Mouse (Mus musculus) liver, embryonic 14.5 days (tissue): ENCODE data around the gene Smtnl2. TPM values are rescaled to one million over a fixed set of nuclear protein-coding genes. Genes with fewer than 3 reads are reported as not detected.
"Not testable (repeated sequence)": the region's sequence is repeated elsewhere in the genome, so short reads cannot be mapped to it uniquely, and the experiment has no call there.

Source experiments
- ATAC-seq: fragments of 200-750 bp; cut with Nextera tagmentation; 2 replicates; pipeline ENCODE4 v1.8.0; 2017; ENCODE audit warnings: moderate number of reproducible peaks, mild to moderate bottlenecking, moderate library complexity; ENCODE audit not compliant: insufficient read depth
- DNase-seq, 3 experiments: peaks; one replicate each; pipeline ENCODE4 v3.0.0-alpha.2; 2012 to 2013; ENCODE audit warnings: low read depth in 3 of 3, low spot score in 3 of 3
- H3K27ac ChIP-seq: fragments of 300-500 bp; sonication (generic); 2 replicates; pipeline ENCODE4 v1.5.1; 2014; ENCODE audit warnings: moderate library complexity, mild to moderate bottlenecking, control low read depth, inconsistent platforms
- H3K27me3 ChIP-seq: fragments of 300-500 bp; sonication (generic); 2 replicates; pipeline ENCODE4 v1.6.1; 2014; ENCODE audit warnings: mild to moderate bottlenecking, low read length, moderate library complexity; ENCODE audit not compliant: control insufficient read depth, insufficient read depth
- H3K36me3 ChIP-seq: fragments of 300-500 bp; sonication (generic); replicated peaks from 2 replicates; pipeline ENCODE4 v1.6.1; 2014; ENCODE audit warnings: low read depth; ENCODE audit not compliant: control insufficient read depth, insufficient read depth
- H3K4me1 ChIP-seq, 2 experiments: fragments of 200-500 bp in 1 of 2; fragments of 300-500 bp in 1 of 2; sonication (generic) in 1 of 2; replicated peaks; 2 replicates each; pipeline ENCODE4 v1.6.1; 2012 to 2014; ENCODE audit warnings: antibody characterized with exemption in 1 of 2, inconsistent platforms in 1 of 2, low read length in 1 of 2; ENCODE audit not compliant: control insufficient read depth in 2 of 2, insufficient read depth in 2 of 2
- H3K4me2 ChIP-seq: fragments of 300-500 bp; sonication (generic); 2 replicates; pipeline ENCODE4 v1.6.1; 2014; ENCODE audit warnings: low read depth, mild to moderate bottlenecking, control low read depth, moderate library complexity
- H3K4me3 ChIP-seq, 2 experiments: fragments of 200-500 bp in 1 of 2; fragments of 300-500 bp in 1 of 2; sonication (generic) in 1 of 2; 2 replicates each; pipeline ENCODE4 v1.5.1; 2012 to 2014; ENCODE audit warnings: low read depth in 2 of 2, low read length in 2 of 2, mild to moderate bottlenecking in 2 of 2, control low read depth in 1 of 2, inconsistent platforms in 1 of 2, moderate library complexity in 1 of 2; ENCODE audit not compliant: insufficient read depth in 1 of 2
- H3K9ac ChIP-seq: fragments of 300-500 bp; sonication (generic); replicated peaks from 2 replicates; pipeline ENCODE4 v1.6.1; 2014; ENCODE audit warnings: mild to moderate bottlenecking, control low read depth, moderate library complexity
- H3K9me3 ChIP-seq: fragments of 300-500 bp; sonication (generic); 2 replicates; pipeline ENCODE4 v1.6.1; 2016; ENCODE audit warnings: low read length, mixed read lengths; ENCODE audit not compliant: control insufficient read depth
- CTCF ChIP-seq: IDR thresholded peaks from 2 replicates; pipeline ENCODE4 v1.5.1; 2016; ENCODE audit warnings: antibody characterized with exemption, low read depth, control low read depth
- EP300 ChIP-seq: IDR thresholded peaks from 2 replicates; pipeline ENCODE4 v1.6.1; 2016; ENCODE audit warnings: antibody characterized with exemption, low read depth
- WGBS: fragments of 180-500 bp; shearing (Covaris S2); extraction: QIAGEN DNeasy Blood & Tissue Kit; methylation state at CpG from one replicate; pipeline ENCODE4 v1.1.7; 2014; ENCODE audit not compliant: insufficient replicate concordance; 5-methylcytosine and 5-hydroxymethylcytosine counted together
- polyA plus RNA-seq, 2 experiments: library from polyadenylated mRNA; depleted of rRNA in 1 of 2; stranded (reverse) in 1 of 2; unstranded in 1 of 2; fragments of >200 nt; fragmentation: Nextera tagmentation in 1 of 2; extraction: Ambion mirVana in 1 of 2; gene quantifications; 2 replicates each; pipeline versions ENCODE4 v1.2.1 to v1.2.3; 2012 to 2014

The Smtnl2 gene
- polyA plus RNA-seq, 2 experiments, result 0.86 to 1.3 TPM

DNA sequence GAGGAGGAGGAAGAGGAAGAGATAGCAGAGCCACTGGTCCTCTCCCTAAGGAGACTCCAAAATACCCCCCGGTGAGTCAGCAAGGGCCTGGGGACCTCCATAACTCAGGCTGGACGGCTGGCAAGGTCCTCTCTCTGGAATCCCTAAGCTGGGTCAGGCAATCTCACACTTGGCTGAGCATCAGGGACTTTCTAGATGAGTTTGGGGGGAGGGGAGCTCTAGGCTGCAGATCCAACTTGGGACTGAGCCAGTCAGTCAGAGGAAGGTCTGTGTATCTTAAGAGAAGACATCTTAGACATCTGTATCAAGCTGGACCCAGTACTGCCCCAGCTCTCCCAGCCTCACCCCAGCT is 24.2 kb upstream of the Smtnl2 start:
- TF ChIP-seq CTCF, result no peak
- no peak for TF ChIP-seq EP300
- Histone ChIP-seq H3K4me3 (no peak overlapping the region), H3K27me3 (no peaks in the 10 kb centered on the region), H3K4me1 (no peaks in the 10 kb centered on the region), H3K27ac (no peak overlapping the region), H3K9ac (no peak overlapping the region), H3K36me3 (no peaks in the 10 kb centered on the region), H3K9me3 (no peaks in the 10 kb centered on the region), H3K4me2 (no peak overlapping the region)
- ATAC-seq (no peak), DNase-seq (no peak)
- 40% methylated on average over 2 of the region's 2 CpGs for WGBS

GRCm38 (mm10) chr11:72434963-72435693 is 23.6 kb upstream of the Smtnl2 start, which contains the start of gene Ggt6:
Gene Ggt6 (plus strand): TSS chr11:72435526.
- no peak within 1 kb of the TSS for H3K9ac ChIP-seq
- no peaks in the 10 kb centered on the region for H3K4me1 ChIP-seq
- no peak within 1 kb of the TSS for H3K4me3 ChIP-seq
- no peaks in the 10 kb centered on the region for H3K9me3 ChIP-seq
- H3K36me3 ChIP-seq, result no peaks in the 10 kb centered on the region
- no peak within 1 kb of the TSS for H3K4me2 ChIP-seq
- ATAC-seq (no peak), DNase-seq (no peak)
- H3K27ac ChIP-seq, result no peak within 1 kb of the TSS
- TF ChIP-seq CTCF, result 0 out of 2 replicates have a peak, but pooled peaks have one; percentile 6
- no peak for TF ChIP-seq EP300
- WGBS, result 52% methylated on average over 11 of the region's 11 CpGs
- H3K27me3 ChIP-seq, result no peaks in the 10 kb centered on the region

DNA sequence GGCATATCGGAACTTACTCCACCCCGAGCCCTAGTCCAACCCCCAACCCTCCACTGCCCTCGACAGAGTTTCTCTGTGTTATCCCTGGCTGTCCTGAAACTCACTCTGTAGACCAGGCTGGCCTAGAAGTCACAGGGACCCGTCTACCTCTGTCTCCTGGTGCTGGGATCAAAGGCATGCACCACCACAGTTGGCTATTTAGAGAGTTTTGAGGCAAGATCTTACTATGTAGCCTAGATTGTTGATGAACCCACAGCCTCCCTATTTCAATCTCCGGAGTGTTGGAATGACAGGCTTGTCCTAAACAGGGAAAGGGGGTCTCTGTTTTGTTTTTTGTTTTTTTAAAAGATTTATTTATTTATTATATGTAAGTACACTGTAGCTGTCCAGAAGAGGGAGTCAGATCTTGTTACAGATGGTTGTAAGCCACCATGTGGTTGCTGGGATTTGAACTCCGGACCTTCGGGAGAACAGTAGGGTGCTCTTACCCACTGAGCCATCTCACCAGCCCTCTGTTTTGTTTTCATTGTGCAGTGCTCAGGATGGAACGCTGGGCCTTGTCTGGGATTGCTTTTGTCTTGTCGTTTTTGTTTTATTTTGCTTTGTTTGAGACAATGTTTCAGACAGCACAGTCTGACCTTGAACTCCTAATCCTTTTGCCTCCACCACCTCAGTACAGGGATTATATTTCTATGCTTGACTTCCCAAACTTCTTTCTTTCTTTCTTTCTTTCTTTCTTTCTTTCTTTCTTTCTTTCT is 19.0 kb upstream of the Smtnl2 start:
- not testable (repeated sequence) for H3K27ac ChIP-seq, ATAC-seq, H3K9ac ChIP-seq, H3K36me3 ChIP-seq, H3K9me3 ChIP-seq, DNase-seq, H3K4me2 ChIP-seq, H3K4me3 ChIP-seq, H3K27me3 ChIP-seq, H3K4me1 ChIP-seq
- 56% methylated on average over 9 of the region's 9 CpGs for WGBS

DNA sequence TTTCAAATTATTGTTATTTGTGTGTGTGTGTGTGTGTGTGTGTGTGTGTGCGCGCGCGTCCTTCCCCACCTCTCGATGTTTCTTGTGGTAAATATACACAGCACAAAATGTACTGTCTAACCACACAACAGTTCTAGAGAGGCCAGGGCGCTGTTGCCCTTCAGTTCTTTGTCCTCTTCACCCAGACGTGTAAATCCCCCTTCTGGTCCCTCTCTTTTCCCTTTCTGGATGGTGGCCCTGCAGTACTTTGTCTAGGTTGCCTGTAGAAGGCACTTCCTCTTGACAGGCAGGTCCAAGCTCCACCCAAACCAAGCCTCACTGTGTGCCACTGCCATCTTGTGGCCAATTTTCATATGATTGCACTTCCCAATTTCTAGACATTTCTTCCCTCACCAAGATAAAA is 17.8 kb upstream of the Smtnl2 start:
- H3K4me3 ChIP-seq, result peak overlapping the region in 1 of 2 experiments; percentile 54; a peak in 2 of 4 replicates
- peak; percentile 69 to 71 (median 70) for DNase-seq
- no peaks in the 10 kb centered on the region for H3K9me3 ChIP-seq
- H3K27ac ChIP-seq, result no peak overlapping the region
- ATAC-seq, result peak; percentile 73
- H3K9ac ChIP-seq, result no peak overlapping the region; the same call in 1 of the 2 replicates
- no peaks in the 10 kb centered on the region for H3K27me3 ChIP-seq
- no peaks in the 10 kb centered on the region for H3K36me3 ChIP-seq
- TF ChIP-seq EP300, result no peak
- peak; percentile 91 for TF ChIP-seq CTCF
- H3K4me1 ChIP-seq, result peaks cover 0 to 3% of the 10 kb centered on the region in 2 experiments; a peak in 2 of 4 replicates
- H3K4me2 ChIP-seq, result peak overlapping the region; percentile 57
- 45% methylated on average over 7 of the region's 7 CpGs for WGBS

DNA sequence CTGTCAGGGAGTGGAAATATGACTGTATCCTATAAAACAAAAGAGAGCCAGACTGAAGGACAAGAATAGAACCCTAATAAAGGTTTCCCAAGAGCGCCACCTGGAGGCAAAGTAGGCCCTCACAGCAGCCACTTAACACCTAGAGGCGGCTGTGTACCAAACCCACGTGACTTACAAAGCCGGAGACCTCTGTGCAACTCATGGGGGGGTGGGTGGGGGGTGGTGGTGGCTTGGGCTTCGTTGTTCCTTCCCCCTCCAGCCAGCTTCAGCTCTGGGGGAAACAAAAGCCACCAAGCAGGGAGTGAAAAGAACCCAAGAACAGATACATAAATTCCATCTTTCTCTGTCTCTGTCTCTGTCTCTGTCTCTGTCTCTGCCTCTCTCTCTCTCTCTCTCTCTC is 17.2 kb upstream of the Smtnl2 start:
- ATAC-seq, result peak; percentile 71; the same call in 1 of the 2 replicates
- DNase-seq, result peak; percentile 70 to 76 (median 74)
- no peaks in the 10 kb centered on the region for H3K9me3 ChIP-seq
- TF ChIP-seq EP300 (no peak), CTCF (peak; percentile 74)
- no peak overlapping the region for H3K4me3 ChIP-seq
- H3K4me1 ChIP-seq, result peaks cover 0 to 3% of the 10 kb centered on the region in 2 experiments; a peak in 2 of 4 replicates
- H3K27me3 ChIP-seq, result no peaks in the 10 kb centered on the region
- WGBS, result 0% methylated on average over 5 of the region's 5 CpGs
- H3K27ac ChIP-seq, result no peak overlapping the region
- H3K36me3 ChIP-seq, result no peaks in the 10 kb centered on the region
- peak overlapping the region; percentile 57 for H3K4me2 ChIP-seq
- H3K9ac ChIP-seq, result no peak overlapping the region
